Mouse (Mus musculus) embryonic fibroblast, embryonic 13.5 days (primary cell): ENCODE measurements at regions not wholly inside any gene's neighbourhood (a gene's known extent, or its start where the extent isn't known, plus 50 kb on each side); places are given as distances from the start of the nearest gene placed in this dataset.

Experiments used
- H3K27ac ChIP-seq: 2 replicates; pipeline ENCODE4 v1.5.1; 2012; ENCODE audit warnings: low read length, control low read depth, inconsistent platforms; ENCODE audit not compliant: insufficient read depth
- H3K4me1 ChIP-seq: 2 replicates; pipeline ENCODE4 v1.6.1; 2011; ENCODE audit warnings: low read length; ENCODE audit not compliant: control insufficient read depth, insufficient read depth
- H3K4me3 ChIP-seq: 2 replicates; pipeline ENCODE4 v1.5.1; 2011; ENCODE audit warnings: mild to moderate bottlenecking, control low read depth, low read length; ENCODE audit not compliant: insufficient read depth
- CTCF ChIP-seq: IDR thresholded peaks from 2 replicates; pipeline ENCODE4 v1.5.1; 2011; ENCODE audit warnings: mild to moderate bottlenecking, control low read depth, low read length, moderate library complexity, borderline replicate concordance; ENCODE audit not compliant: insufficient read depth
- POLR2A ChIP-seq: IDR thresholded peaks from 2 replicates; pipeline ENCODE4 v1.6.1; 2011; ENCODE audit warnings: low read depth, mild to moderate bottlenecking, control low read depth, low read length, moderate library complexity

DNA sequence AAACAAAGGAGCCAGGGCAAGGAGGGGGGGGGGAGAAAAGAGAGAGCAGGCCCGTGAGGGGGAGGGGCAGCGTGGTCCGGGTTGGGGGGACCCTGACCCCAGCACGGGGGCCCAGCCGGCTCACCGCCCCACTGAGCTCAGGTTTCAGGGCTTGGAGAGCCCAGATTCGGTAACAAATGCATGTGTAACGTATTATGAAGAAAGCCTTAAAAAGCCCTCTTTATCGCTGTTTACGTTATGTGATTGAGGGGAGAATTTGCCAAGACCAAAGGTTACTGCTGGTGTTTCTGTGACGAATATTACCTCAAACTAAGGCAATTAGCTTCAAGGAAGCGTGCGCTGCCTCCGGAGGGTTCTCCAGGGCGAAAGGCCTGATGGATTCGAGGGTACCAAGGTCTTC is 54.2 kb downstream of the Barx1 start:
- TF ChIP-seq POLR2A = no peak
- no peak for TF ChIP-seq CTCF
- H3K4me1 ChIP-seq = no peaks in the 10 kb centered on the region
- H3K27ac ChIP-seq = no peak overlapping the region
- no peak overlapping the region for H3K4me3 ChIP-seq

DNA sequence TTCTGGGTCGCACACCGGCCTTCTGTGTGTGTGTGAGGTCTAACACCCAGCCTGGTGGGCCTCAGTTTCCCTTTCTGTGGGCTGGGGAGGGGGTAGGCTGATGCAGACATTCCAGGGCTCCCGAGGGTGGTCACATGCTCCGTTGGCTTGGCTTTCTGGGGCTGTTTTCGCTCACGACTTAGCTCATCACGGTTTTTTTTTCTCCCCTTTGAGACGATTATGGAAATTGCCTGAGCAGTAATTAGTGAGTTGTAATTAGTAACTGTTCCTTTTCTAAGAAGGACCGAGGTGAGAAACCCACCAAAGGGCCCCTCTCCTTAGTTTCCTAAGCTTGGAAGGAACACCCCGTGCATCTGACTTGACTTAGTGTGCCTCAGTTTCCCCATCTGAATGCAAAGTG is 54.7 kb downstream of the Barx1 start:
- Histone ChIP-seq H3K4me1 (no peaks in the 10 kb centered on the region), H3K4me3 (no peak overlapping the region), H3K27ac (no peak overlapping the region)
- TF ChIP-seq POLR2A (no peak), CTCF (no peak)

DNA sequence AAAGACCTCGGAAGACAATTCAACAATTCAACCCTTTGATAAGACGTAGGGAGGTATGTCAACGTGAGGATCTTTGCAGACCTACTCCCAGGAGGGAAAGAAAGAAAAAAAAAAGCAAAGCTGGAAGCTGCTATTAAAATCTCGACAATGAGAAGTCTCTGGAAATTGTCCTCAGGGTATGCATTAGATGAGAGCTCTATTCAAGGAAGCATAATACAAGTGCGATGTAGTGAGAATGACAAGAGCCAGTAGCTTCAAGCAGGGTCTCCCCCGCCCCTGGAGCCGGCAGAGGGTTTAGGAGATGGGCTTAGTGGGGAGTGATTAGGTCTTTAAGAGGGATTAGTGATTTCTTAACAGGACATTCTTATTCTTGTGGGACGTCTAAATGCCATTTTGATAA is 60.9 kb downstream of the Barx1 start:
- TF ChIP-seq POLR2A = no peak
- TF ChIP-seq CTCF = no peak
- H3K27ac ChIP-seq = no peak overlapping the region
- no peak overlapping the region for H3K4me3 ChIP-seq
- H3K4me1 ChIP-seq = no peaks in the 10 kb centered on the region

DNA sequence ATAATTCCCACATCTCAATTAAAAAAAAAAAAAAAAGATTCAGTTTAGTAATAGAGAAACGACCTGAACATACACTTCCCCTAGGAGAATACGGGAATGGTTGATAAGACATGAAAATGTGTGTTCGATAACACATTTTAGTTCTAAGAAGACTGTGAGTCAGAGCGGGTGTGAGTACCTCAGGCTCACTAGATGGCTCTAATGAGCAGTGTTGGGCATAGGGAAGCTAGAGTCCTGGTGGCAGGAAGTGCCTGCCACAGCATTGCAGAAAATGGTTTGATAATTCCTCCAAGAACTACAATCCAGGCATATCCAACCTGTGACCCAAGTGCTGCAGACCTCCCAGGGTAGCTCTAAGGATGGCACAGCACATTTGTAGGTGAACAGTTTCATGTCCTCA is 63.6 kb downstream of the Barx1 start:
- TF ChIP-seq CTCF = peak; percentile 33; the same call in 1 of the 2 replicates
- TF ChIP-seq POLR2A = no peak
- no peak overlapping the region for H3K27ac ChIP-seq
- no peaks in the 10 kb centered on the region for H3K4me1 ChIP-seq
- H3K4me3 ChIP-seq = no peak overlapping the region

DNA sequence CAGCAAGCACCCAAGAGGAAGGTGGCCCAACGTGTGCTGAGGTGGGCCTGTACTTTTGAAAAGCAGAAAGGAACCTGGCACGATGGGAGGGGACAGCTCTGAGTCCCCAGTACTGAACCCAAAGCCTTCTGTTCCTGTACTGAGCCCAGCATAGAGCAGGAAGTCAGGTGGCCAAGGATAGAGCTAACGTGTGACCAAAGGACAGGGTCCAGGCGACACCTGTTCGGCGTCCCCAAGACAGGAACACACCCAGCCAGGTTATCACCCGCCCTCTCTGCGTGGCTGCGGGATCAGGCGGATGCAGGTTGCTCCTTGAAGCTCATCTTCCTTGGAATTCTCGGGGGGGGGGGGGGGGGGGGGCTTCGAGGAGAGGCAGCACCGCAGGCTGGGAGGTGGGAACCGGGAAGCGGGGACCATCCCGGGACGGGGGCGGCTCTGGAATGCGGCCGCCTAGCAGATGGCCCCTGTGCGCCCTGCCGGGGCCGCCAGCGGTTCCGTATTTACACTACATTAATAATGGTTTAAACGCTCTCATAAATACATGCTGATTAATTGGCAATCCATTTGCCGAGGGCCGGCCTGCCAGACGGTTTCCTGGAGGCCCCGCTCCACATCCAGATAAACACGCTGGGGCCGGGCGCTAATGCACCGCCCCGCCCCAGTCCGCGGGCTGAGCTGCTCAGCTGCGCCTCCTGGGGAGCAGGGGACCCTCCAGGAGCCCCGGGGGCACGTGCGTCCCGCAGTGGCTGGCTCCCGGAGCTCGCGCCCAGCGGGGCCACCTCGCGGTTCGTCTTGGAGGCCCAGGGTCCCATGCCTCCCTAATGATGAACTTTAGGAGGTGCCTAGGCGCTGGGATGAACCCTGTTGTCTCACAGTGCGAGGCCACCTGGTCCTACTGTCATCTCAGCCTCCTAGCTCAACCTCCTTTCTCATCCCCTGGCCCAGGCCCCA is 68.5 kb downstream of the Barx1 start:
- Histone ChIP-seq H3K4me3 (no peak overlapping the region), H3K4me1 (no peaks in the 10 kb centered on the region), H3K27ac (no peak overlapping the region)
- TF ChIP-seq CTCF = no peak
- TF ChIP-seq POLR2A = no peak

DNA sequence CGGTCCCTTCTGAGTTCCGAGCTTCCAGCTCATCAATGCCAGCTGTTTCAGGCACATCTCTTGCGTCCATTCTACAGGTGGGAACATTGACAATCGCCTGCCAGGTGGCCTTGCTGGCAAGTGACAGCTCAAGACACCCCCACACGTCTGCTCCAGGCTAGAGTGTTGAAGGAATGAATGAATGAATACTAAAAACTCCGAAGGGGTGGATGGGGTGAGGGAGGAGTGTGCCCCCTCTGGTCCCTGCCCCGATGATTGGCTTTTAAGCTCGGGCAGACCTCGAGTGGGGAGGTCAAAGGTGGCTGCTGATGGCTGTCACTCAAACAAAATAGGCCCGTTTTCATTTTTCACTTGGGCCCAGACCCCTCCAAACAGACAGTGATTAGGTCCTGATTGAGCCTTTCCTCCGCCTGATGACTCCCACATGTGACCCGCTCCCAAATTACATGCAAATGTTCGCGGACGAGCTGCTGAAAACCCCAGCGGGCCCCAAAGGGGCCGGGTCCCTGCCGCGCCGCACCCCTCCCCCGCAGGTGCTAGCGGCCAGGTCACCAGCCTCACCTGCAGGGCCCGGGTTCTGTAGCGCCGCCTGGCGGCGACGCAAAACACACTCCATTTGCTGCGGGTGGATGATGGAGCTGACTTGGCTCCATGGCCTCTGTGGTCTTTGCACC is 69.5 kb downstream of the Barx1 start:
- TF ChIP-seq POLR2A = no peak
- peak; percentile 25; the same call in 1 of the 2 replicates for TF ChIP-seq CTCF
- Histone ChIP-seq H3K4me3 (no peak overlapping the region), H3K27ac (no peak overlapping the region), H3K4me1 (no peaks in the 10 kb centered on the region)

DNA sequence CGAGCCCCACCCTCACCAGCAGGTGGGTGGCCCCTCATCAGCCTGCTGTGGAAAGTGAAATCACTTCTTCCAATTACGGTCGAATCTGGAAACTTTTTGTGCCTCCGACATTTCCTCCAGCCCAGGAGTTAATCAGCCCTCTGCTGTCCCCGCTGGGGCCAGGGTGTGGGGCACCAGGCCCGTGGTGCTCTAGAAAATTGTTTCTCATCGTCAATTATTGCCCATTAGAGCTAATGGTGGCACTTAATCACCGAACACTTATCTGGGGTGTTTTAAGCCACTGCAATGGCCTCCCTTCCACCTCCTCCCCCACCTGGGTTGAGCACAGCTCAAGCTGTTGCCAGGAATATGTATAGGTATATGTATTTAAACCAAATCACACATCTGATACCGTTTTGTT is 72.2 kb downstream of the Barx1 start:
- Histone ChIP-seq H3K4me1 (no peaks in the 10 kb centered on the region), H3K27ac (no peak overlapping the region), H3K4me3 (no peak overlapping the region)
- no peak for TF ChIP-seq CTCF
- TF ChIP-seq POLR2A = no peak

DNA sequence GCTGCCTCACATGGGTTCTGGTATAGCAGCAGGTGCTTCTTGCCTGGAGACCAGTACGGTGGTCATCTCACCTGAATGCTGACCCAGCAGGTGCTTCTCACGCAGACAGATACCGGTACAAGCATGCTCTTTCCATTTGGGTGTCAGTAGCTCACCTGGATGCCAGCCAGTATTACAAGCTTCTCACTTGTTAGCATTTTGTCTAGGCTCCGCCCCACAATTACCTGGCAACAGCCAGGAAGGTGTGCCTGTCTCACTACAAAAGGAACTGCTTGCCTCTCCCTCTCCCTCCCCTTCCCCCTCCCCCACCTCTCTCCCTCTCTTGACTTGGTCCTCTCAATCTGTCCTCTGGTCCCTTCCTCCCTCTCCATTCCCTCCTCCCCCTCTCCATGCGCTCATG is 82.8 kb downstream of the Barx1 start:
- TF ChIP-seq CTCF (no peak), POLR2A (no peak)
- Histone ChIP-seq H3K4me3 (no peak overlapping the region), H3K27ac (no peak overlapping the region), H3K4me1 (no peaks in the 10 kb centered on the region)

DNA sequence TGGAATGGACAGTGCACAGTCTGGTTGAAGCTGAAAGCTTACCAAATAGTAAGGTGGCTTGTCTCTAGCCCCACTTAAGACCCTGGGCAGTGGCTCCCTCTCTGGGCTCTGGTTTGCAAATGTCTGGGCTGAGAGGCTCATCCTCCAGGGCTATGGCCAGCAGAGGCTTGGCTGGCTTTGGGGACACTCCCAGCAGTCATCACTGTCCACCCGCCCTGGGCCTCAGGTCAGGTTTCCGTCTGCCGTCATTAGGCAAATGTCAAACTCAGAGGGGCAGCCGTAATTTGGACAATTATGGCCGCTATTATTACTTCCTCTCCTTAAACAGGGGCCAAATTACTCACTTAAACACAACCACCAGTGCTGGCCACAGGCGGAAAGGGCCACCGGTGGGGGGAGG is 83.5 kb downstream of the Barx1 start:
- H3K4me3 ChIP-seq = no peak overlapping the region
- TF ChIP-seq CTCF = no peak
- no peak for TF ChIP-seq POLR2A
- H3K27ac ChIP-seq = no peak overlapping the region
- no peaks in the 10 kb centered on the region for H3K4me1 ChIP-seq
